Mouse (Mus musculus): ENCODE measurements around the gene Gnb3. TPM values are rescaled to one million over a fixed set of nuclear protein-coding genes. Genes with fewer than 3 reads are reported as not detected.

Gnb3 gene
- polyA plus RNA-seq, 1 experiment from 2014 or later: 1.4 TPM

- Histone ChIP-seq H3K36me3 (ENCODE audit: control insufficient read depth, insufficient read depth, low read length) (peaks cover 66% of the 10 kb centered on the region), H3K9ac (replicated peaks; ENCODE audit: low read depth, low read length) (no peak overlapping the region), H3K9me3 (ENCODE audit: control insufficient read depth, low read depth, low read length) (no peaks in the 10 kb centered on the region), H3K4me3 (ENCODE audit: low read depth, low read length) (no peak overlapping the region), H3K27me3 (ENCODE audit: control insufficient read depth, insufficient read depth, low read length) (no peaks in the 10 kb centered on the region), H3K4me1 (ENCODE audit: control insufficient read depth, insufficient read depth, low read length) (peaks cover 17% of the 10 kb centered on the region), H3K4me2 (replicated peaks; ENCODE audit: low read depth, low read length) (no peak overlapping the region), H3K27ac (ENCODE audit: low read length) (no peak overlapping the region)
- WGBS: 69% methylated on average over 4 of the region's 4 CpGs
- no peak for ATAC-seq (ENCODE audit: insufficient number of reproducible peaks, insufficient read depth, low FRiP score, low read depth)
Observed at GRCm38 (mm10) chr6:124816611-124817010, 23.5 kb downstream of the Gnb3 start.

GRCm38 (mm10) chr6:124814858-124815774 is 25.0 kb downstream of the Gnb3 start:
- Histone ChIP-seq H3K4me2 (replicated peaks; ENCODE audit: low read depth, low read length) (peak overlapping the region; percentile 89; the same call in 1 of the 2 replicates), H3K27me3 (ENCODE audit: control insufficient read depth, insufficient read depth, low read length) (no peaks in the 10 kb centered on the region), H3K4me3 (ENCODE audit: low read depth, low read length) (no peak overlapping the region), H3K27ac (ENCODE audit: low read length) (0 out of 2 replicates have a peak overlapping the region, but pooled peaks have one; percentile 15), H3K4me1 (ENCODE audit: control insufficient read depth, insufficient read depth, low read length) (peaks cover 17% of the 10 kb centered on the region), H3K9me3 (ENCODE audit: control insufficient read depth, low read depth, low read length) (no peaks in the 10 kb centered on the region), H3K36me3 (ENCODE audit: control insufficient read depth, insufficient read depth, low read length) (peaks cover 62% of the 10 kb centered on the region), H3K9ac (replicated peaks; ENCODE audit: low read depth, low read length) (no peak overlapping the region)
- 67% methylated on average over 9 of the region's 9 CpGs for WGBS
- ATAC-seq (ENCODE audit: insufficient number of reproducible peaks, insufficient read depth, low FRiP score, low read depth): no peak

- H3K4me3 ChIP-seq (ENCODE audit: low read depth, low read length): peak overlapping the region; percentile 78; the same call in 1 of the 2 replicates
- H3K9me3 ChIP-seq (ENCODE audit: control insufficient read depth, low read depth, low read length): no peaks in the 10 kb centered on the region
- peak; percentile 24; the same call in 1 of the 2 replicates for ATAC-seq (ENCODE audit: insufficient number of reproducible peaks, insufficient read depth, low FRiP score, low read depth)
- H3K27ac ChIP-seq (ENCODE audit: low read length): no peak overlapping the region
- 43% methylated on average over 8 of the region's 8 CpGs for WGBS
- H3K27me3 ChIP-seq (ENCODE audit: control insufficient read depth, insufficient read depth, low read length): no peaks in the 10 kb centered on the region
- peaks cover 20% of the 10 kb centered on the region for H3K4me1 ChIP-seq (ENCODE audit: control insufficient read depth, insufficient read depth, low read length)
- H3K4me2 ChIP-seq (replicated peaks; ENCODE audit: low read depth, low read length): peak overlapping the region; percentile 89
- peaks cover 55% of the 10 kb centered on the region for H3K36me3 ChIP-seq (ENCODE audit: control insufficient read depth, insufficient read depth, low read length)
- H3K9ac ChIP-seq (replicated peaks; ENCODE audit: low read depth, low read length): 0 out of 2 replicates have a peak overlapping the region, but pooled peaks have one; percentile 83
Observed at GRCm38 (mm10) chr6:124814448-124814847, 25.6 kb downstream of the Gnb3 start.

- Histone ChIP-seq H3K27ac (ENCODE audit: low read length) (peak within 1 kb of the TSS; percentile 94), H3K4me3 (ENCODE audit: low read depth, low read length) (peak within 1 kb of the TSS; percentile 78), H3K4me2 (replicated peaks; ENCODE audit: low read depth, low read length) (peak within 1 kb of the TSS; percentile 89), H3K9me3 (ENCODE audit: control insufficient read depth, low read depth, low read length) (no peaks in the 10 kb centered on the region), H3K9ac (replicated peaks; ENCODE audit: low read depth, low read length) (peak within 1 kb of the TSS; percentile 83), H3K4me1 (ENCODE audit: control insufficient read depth, insufficient read depth, low read length) (peaks cover 23% of the 10 kb centered on the region), H3K27me3 (ENCODE audit: control insufficient read depth, insufficient read depth, low read length) (no peaks in the 10 kb centered on the region), H3K36me3 (ENCODE audit: control insufficient read depth, insufficient read depth, low read length) (peaks cover 50% of the 10 kb centered on the region)
- WGBS: under 1% methylated on average over 22 of the region's 22 CpGs
- ATAC-seq (ENCODE audit: insufficient number of reproducible peaks, insufficient read depth, low FRiP score, low read depth): peak; percentile 89
Observed at GRCm38 (mm10) chr6:124813933-124814332, 26.1 kb downstream of the Gnb3 start, which contains the start of gene Tpi1. Tpi1 (minus strand) TSS chr6:124814296.

GRCm38 (mm10) chr6:124813496-124813895 is 26.6 kb downstream of the Gnb3 start:
- Histone ChIP-seq H3K36me3 (ENCODE audit: control insufficient read depth, insufficient read depth, low read length) (peaks cover 45% of the 10 kb centered on the region), H3K9ac (replicated peaks; ENCODE audit: low read depth, low read length) (peak overlapping the region; percentile 83), H3K4me2 (replicated peaks; ENCODE audit: low read depth, low read length) (peak overlapping the region; percentile 89), H3K27ac (ENCODE audit: low read length) (peak overlapping the region; percentile 94), H3K9me3 (ENCODE audit: control insufficient read depth, low read depth, low read length) (no peaks in the 10 kb centered on the region), H3K4me1 (ENCODE audit: control insufficient read depth, insufficient read depth, low read length) (peaks cover 23% of the 10 kb centered on the region), H3K27me3 (ENCODE audit: control insufficient read depth, insufficient read depth, low read length) (no peaks in the 10 kb centered on the region), H3K4me3 (ENCODE audit: low read depth, low read length) (peak overlapping the region; percentile 78)
- WGBS: 0% methylated on average over 18 of the region's 18 CpGs
- peak; percentile 64 for ATAC-seq (ENCODE audit: insufficient number of reproducible peaks, insufficient read depth, low FRiP score, low read depth)

GRCm38 (mm10) chr6:124812848-124813247 is 27.2 kb downstream of the Gnb3 start:
- Histone ChIP-seq H3K4me3 (ENCODE audit: low read depth, low read length) (peak overlapping the region; percentile 78), H3K4me1 (ENCODE audit: control insufficient read depth, insufficient read depth, low read length) (peaks cover 27% of the 10 kb centered on the region), H3K27ac (ENCODE audit: low read length) (peak overlapping the region; percentile 94), H3K27me3 (ENCODE audit: control insufficient read depth, insufficient read depth, low read length) (no peaks in the 10 kb centered on the region), H3K36me3 (ENCODE audit: control insufficient read depth, insufficient read depth, low read length) (peaks cover 39% of the 10 kb centered on the region), H3K9me3 (ENCODE audit: control insufficient read depth, low read depth, low read length) (no peaks in the 10 kb centered on the region), H3K9ac (replicated peaks; ENCODE audit: low read depth, low read length) (peak overlapping the region; percentile 83), H3K4me2 (replicated peaks; ENCODE audit: low read depth, low read length) (peak overlapping the region; percentile 89)
- no peak for ATAC-seq (ENCODE audit: insufficient number of reproducible peaks, insufficient read depth, low FRiP score, low read depth)
- WGBS: 19% methylated on average over 9 of the region's 9 CpGs

- no peaks in the 10 kb centered on the region for H3K9me3 ChIP-seq (ENCODE audit: control insufficient read depth, low read depth, low read length)
- H3K4me1 ChIP-seq (ENCODE audit: control insufficient read depth, insufficient read depth, low read length): peaks cover 27% of the 10 kb centered on the region
- peak overlapping the region; percentile 78 for H3K4me3 ChIP-seq (ENCODE audit: low read depth, low read length)
- no peak for ATAC-seq (ENCODE audit: insufficient number of reproducible peaks, insufficient read depth, low FRiP score, low read depth)
- no peak overlapping the region for H3K27ac ChIP-seq (ENCODE audit: low read length)
- H3K4me2 ChIP-seq (replicated peaks; ENCODE audit: low read depth, low read length): peak overlapping the region; percentile 89
- peak overlapping the region; percentile 83; the same call in 1 of the 2 replicates for H3K9ac ChIP-seq (replicated peaks; ENCODE audit: low read depth, low read length)
- 75% methylated on average over 24 of the region's 24 CpGs for WGBS
- no peaks in the 10 kb centered on the region for H3K27me3 ChIP-seq (ENCODE audit: control insufficient read depth, insufficient read depth, low read length)
- H3K36me3 ChIP-seq (ENCODE audit: control insufficient read depth, insufficient read depth, low read length): peaks cover 30% of the 10 kb centered on the region
Observed at GRCm38 (mm10) chr6:124811701-124812560, 28.1 kb downstream of the Gnb3 start.

- Histone ChIP-seq H3K27me3 (ENCODE audit: control insufficient read depth, insufficient read depth, low read length) (no peaks in the 10 kb centered on the region), H3K9ac (replicated peaks; ENCODE audit: low read depth, low read length) (no peak overlapping the region), H3K4me1 (ENCODE audit: control insufficient read depth, insufficient read depth, low read length) (peaks cover 27% of the 10 kb centered on the region), H3K9me3 (ENCODE audit: control insufficient read depth, low read depth, low read length) (no peaks in the 10 kb centered on the region), H3K4me3 (ENCODE audit: low read depth, low read length) (no peak overlapping the region), H3K36me3 (ENCODE audit: control insufficient read depth, insufficient read depth, low read length) (peaks cover 25% of the 10 kb centered on the region), H3K4me2 (replicated peaks; ENCODE audit: low read depth, low read length) (no peak overlapping the region), H3K27ac (ENCODE audit: low read length) (no peak overlapping the region)
- 83% methylated on average over 4 of the region's 4 CpGs for WGBS
- no peak for ATAC-seq (ENCODE audit: insufficient number of reproducible peaks, insufficient read depth, low FRiP score, low read depth)
Observed at GRCm38 (mm10) chr6:124811403-124811665, 28.7 kb downstream of the Gnb3 start.

All from stomach, embryonic 14.5 days (tissue).